Mouse (Mus musculus): ENCODE measurements around the gene Vmn1r48. TPM values are rescaled to one million over a fixed set of nuclear protein-coding genes. Genes with fewer than 3 reads are reported as not detected.
"Not testable (repeated sequence)": the region's sequence is repeated elsewhere in the genome, so short reads cannot be mapped to it uniquely, and the experiment has no call there.

Vmn1r48 gene
- not detected in 2 replicates for total RNA-seq (2021)
- long read RNA-seq = 0 reads

DNA sequence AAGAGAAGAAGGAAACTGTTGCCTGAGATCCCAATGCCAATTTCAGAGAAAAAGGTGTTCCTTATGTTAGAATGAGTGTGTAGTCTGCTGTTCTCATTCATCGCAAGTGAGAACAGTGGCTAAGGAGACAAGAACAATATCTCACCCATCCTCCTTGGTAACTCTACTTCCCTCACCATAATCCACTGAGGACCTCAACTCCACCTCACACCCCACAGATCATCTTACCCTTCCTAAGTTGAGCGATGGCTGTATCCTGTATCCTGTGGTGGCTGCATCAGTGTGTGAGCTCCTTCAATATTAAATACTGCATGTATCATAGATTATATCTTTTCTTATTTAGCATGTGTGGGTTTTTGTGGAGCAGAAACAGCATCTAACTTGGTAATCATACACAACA is at the start of gene Vmn1r48:
Gene Vmn1r48, minus strand, starts transcription at position 101 of the 400 bp plus-strand sequence.
- not testable (repeated sequence) for DNase-seq

DNA sequence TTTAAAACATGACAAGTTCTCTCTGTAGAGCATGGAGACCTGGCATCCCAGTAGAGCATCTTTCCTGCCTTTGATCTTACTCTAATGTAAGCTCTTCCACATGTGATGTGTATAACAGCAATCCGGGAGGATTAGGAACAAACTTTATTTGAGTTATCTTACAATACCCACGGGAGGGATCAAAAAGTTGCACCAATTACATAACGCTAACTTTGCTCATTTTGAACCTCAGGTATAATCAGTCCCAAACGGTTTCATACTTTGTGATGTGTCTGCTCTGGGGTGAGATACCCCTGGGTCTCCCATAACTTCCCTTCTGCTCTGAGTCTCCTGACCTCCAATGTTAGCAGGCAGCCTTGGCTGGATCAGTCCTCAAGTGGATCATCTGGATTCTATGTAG is 41.8 kb upstream of the Vmn1r48 start, which contains the start of gene Vmn1r49:
Gene Vmn1r49, minus strand, starts transcription at position 101 of the 400 bp plus-strand sequence.
- DNase-seq = no peak

DNA sequence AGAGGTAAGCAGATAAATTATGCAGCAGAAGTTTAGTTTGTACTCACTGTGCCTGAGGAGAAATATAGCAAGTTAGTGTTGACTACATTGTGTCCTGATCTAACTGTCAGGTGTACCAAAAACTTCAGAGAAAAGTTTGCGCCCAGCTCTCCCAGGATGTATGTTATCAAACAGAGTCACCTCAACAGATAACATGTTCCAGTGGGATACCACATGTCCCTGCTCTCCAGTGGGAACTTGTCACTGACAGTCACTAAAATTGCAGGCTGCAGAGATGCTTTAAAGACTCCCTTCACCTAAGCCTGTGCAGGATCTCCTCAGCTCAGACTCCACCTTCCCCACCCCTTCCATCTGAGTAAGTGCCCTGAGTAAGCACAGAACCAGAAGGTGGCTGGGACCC is 20.8 kb downstream of the Vmn1r48 start, which contains the start of gene Vmn1r47:
Gene Vmn1r47, plus strand, starts transcription at position 301 of the 400 bp plus-strand sequence.
- not testable (repeated sequence) for DNase-seq

DNA sequence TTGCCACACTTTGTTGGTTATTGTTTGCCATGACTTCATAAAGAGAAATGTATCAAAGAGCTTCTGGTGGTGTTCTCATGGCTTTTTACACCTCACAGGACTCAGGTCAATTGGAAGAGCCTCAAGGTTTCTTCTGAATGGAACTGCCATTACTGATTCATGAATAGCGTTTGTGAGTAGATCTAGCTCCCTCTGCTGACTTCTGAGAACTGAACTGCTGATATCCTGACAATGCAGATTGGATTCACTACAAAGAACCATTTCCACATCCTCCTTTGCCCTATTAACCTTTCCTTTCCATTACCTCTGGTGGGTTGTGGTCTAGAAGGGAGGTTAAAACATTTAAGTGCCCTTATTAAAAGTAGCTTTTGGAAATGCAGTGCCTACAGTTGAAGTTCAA is 50.7 kb downstream of the Vmn1r48 start:
- no peak for DNase-seq

Other genes starting within 250 kb of the Vmn1r48 start
- not detected in 2 replicates for gene Vmn1r42, start 160.4 kb downstream of the Vmn1r48 start, total RNA-seq (2021)
- gene Vmn1r43, start 160.4 kb downstream of the Vmn1r48 start, total RNA-seq (2021) = not detected in 2 replicates
- not detected in 2 replicates for gene Vmn1r44, start 153.2 kb downstream of the Vmn1r48 start, total RNA-seq (2021)
- gene Vmn1r45, start 96.2 kb downstream of the Vmn1r48 start, total RNA-seq (2021) = not detected in 2 replicates
- gene Vmn1r46, start 67.5 kb downstream of the Vmn1r48 start, total RNA-seq (2021) = not detected in 2 replicates
- gene Vmn1r47, start 20.7 kb downstream of the Vmn1r48 start, total RNA-seq (2021) = not detected in 2 replicates
- not detected in 2 replicates for gene Vmn1r49, start 41.7 kb upstream of the Vmn1r48 start, total RNA-seq (2021)
- not detected in 2 replicates for gene Vmn1r50, start 64.6 kb upstream of the Vmn1r48 start, total RNA-seq (2021)
- not detected in 2 replicates for gene Vmn1r51, start 85.8 kb upstream of the Vmn1r48 start, total RNA-seq (2021)
- gene Vmn1r52, start 138.0 kb upstream of the Vmn1r48 start, total RNA-seq (2021) = not detected in 2 replicates
- not detected in 2 replicates for gene V1ra8, start 166.0 kb upstream of the Vmn1r48 start, total RNA-seq (2021)
- not detected in 2 replicates for gene Vmn1r53, start 187.6 kb upstream of the Vmn1r48 start, total RNA-seq (2021)
- not detected in 2 replicates for gene Vmn1r54, start 209.5 kb upstream of the Vmn1r48 start, total RNA-seq (2021)